Mouse (Mus musculus) midbrain, embryonic 16.5 days (tissue): ENCODE results near the gene Tcp11l1. TPM values are rescaled to one million over a fixed set of nuclear protein-coding genes. Genes with fewer than 3 reads are reported as not detected.

Experiments
- ATAC-seq: fragments of 200-750 bp; cut with Nextera tagmentation; 2 replicates; pipeline ENCODE4 v1.8.0; 2017; ENCODE audit warnings: moderate TSS enrichment
- H3K27ac ChIP-seq: fragments of 300-500 bp; sonication (generic); 2 replicates; pipeline ENCODE4 v1.5.1; 2014; ENCODE audit warnings: mild to moderate bottlenecking, low read length, mixed read lengths
- H3K27me3 ChIP-seq: fragments of 300-500 bp; sonication (generic); 2 replicates; pipeline ENCODE4 v1.6.1; 2014; ENCODE audit warnings: low read depth, low read length, mixed read lengths; ENCODE audit not compliant: control insufficient read depth, insufficient read depth
- H3K36me3 ChIP-seq: fragments of 300-500 bp; sonication (generic); 2 replicates; pipeline ENCODE4 v1.6.1; 2014; ENCODE audit warnings: mild to moderate bottlenecking, low read length, moderate library complexity, mixed read lengths; ENCODE audit not compliant: control insufficient read depth, insufficient read depth
- H3K4me1 ChIP-seq: fragments of 300-500 bp; sonication (generic); 2 replicates; pipeline ENCODE4 v1.6.1; 2014; ENCODE audit warnings: mild to moderate bottlenecking, low read length, mixed read lengths; ENCODE audit not compliant: control insufficient read depth, insufficient read depth
- H3K4me2 ChIP-seq: fragments of 300-500 bp; sonication (generic); 2 replicates; pipeline ENCODE4 v1.6.1; 2014; ENCODE audit warnings: mild to moderate bottlenecking, low read length, mixed read lengths
- H3K4me3 ChIP-seq: fragments of 300-500 bp; sonication (generic); 2 replicates; pipeline ENCODE4 v1.5.1; 2014; ENCODE audit warnings: low read depth, mild to moderate bottlenecking, low read length, moderate library complexity, mixed read lengths
- H3K9ac ChIP-seq: fragments of 300-500 bp; sonication (generic); 2 replicates; pipeline ENCODE4 v1.6.1; 2014; ENCODE audit warnings: low read depth, low read length, mixed read lengths
- H3K9me3 ChIP-seq: fragments of 300-500 bp; sonication (generic); replicated peaks from 2 replicates; pipeline ENCODE4 v1.6.1; 2014; ENCODE audit warnings: mild to moderate bottlenecking, low read length, mixed read lengths; ENCODE audit not compliant: control insufficient read depth, poor library complexity, severe bottlenecking
- WGBS: fragments of 180-500 bp; shearing (Covaris S2); extraction: QIAGEN DNeasy Blood & Tissue Kit; methylation state at CpG from one replicate; pipeline ENCODE4 v1.1.7; 2014; 5-methylcytosine and 5-hydroxymethylcytosine counted together
- polyA plus RNA-seq: library from polyadenylated mRNA; unstranded; fragments of >200 nt; fragmentation: Nextera tagmentation; extraction: Ambion mirVana; gene quantifications from 2 replicates; pipeline ENCODE4 v1.2.1, GENCODE M21; 2015

Gene Tcp11l1
- polyA plus RNA-seq, 1 experiment from 2014 or later = 54.5 TPM

DNA sequence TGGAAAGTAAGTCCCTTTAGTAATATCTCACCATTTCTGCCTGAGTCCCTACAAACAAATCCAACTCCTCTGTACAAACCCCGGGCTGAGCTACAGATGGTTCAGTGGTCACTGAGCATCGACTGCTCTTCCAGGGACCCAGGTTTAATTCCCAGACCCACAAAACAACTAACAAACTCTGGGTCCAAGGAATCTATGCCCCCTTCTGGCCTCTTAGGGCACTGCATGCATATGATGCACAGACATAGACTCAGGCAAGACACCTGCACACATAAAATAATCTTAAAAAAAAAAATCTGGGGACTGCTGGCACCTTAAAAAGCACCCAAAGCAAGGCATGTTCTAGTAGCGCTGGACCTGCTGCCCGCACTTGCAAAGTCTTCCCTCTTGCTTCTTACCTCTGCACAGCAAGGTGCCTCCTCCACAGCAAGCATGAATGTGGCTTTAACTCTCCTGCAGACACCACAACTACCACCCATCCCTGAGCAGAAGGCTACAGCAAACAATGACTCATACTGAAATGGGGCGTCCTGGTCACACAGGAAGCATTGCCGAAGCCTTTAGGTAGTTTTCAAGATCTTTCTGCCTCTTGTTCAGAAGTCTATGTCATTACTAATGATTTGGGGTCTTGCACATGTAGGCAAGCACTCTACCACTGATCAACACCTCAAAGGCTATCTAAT lies 42.7 kb downstream of the Tcp11l1 start:
- H3K4me3 ChIP-seq = no peak overlapping the region

DNA sequence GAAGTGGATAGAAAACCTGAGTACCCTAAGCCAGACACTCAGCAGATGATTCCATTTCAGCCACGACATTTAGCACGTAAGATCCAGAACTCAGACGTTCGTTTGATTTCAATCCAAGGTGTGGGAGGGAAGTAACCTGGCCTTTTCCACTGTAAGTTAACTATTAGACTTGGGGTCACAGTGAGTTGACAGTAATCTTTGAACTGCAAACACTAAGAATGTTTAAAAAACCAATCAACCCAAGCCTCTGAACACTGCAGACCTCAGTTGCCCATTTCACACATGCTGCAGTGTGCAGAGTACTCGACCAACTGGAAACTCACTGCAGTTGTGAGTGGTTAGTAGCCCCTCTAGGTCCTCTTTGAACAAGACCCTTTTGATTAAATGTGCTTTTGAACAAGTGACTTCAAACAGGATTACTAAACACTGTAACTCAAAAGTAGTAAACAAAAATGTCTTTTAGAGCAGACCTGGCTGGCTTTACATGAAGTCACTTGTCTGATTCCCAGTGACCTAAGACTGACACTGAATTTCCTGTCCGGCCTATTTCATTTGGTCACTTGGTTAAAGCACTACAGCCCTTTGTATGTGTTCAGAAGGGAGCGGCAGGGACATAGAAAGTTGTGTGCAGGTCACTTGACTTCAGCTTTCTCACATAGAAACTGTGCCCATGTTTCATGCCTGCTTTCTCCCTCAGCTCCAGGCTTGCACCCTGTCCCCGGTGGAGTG lies 48.4 kb downstream of the Tcp11l1 start:
- H3K9me3 ChIP-seq = no peaks in the 10 kb centered on the region
- H3K27ac ChIP-seq = no peak overlapping the region
- no peak overlapping the region for H3K9ac ChIP-seq
- no peaks in the 10 kb centered on the region for H3K4me1 ChIP-seq
- WGBS = 92% methylated on average over 8 of the region's 8 CpGs
- H3K4me3 ChIP-seq = no peak overlapping the region
- no peaks in the 10 kb centered on the region for H3K27me3 ChIP-seq
- H3K4me2 ChIP-seq = no peak overlapping the region
- no peak for ATAC-seq
- peaks cover 21% of the 10 kb centered on the region for H3K36me3 ChIP-seq

More for the DNA sequence above, 42.7 kb downstream of the Tcp11l1 start:
- WGBS = 88% methylated on average over 6 of the region's 6 CpGs
- H3K36me3 ChIP-seq = peaks cover 21% of the 10 kb centered on the region
- no peaks in the 10 kb centered on the region for H3K9me3 ChIP-seq
- no peak overlapping the region for H3K27ac ChIP-seq
- H3K9ac ChIP-seq = no peak overlapping the region
- H3K4me2 ChIP-seq = no peak overlapping the region
- no peak for ATAC-seq
- H3K4me1 ChIP-seq = no peaks in the 10 kb centered on the region
- no peaks in the 10 kb centered on the region for H3K27me3 ChIP-seq

DNA sequence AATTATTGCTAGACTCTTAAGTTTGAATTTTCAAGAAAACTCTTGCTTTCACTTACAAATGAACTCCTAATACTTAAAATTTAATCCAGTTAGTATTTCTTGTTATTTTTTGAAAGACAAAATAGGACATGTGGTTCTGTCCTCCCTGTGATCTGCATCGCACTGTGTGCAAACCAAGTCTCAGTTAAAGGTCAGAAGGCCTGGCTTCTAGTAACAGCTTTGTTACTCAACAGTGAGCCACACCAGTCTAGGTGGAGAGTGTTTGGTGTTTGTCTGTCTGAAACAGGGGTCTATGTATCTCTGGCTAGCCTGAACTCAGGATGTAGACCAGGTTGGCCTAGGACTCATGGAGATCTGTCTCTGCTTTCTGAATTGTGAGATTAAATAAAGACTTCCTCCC lies 53.3 kb downstream of the Tcp11l1 start:
- no peaks in the 10 kb centered on the region for H3K9me3 ChIP-seq
- no peaks in the 10 kb centered on the region for H3K4me1 ChIP-seq
- H3K4me2 ChIP-seq = no peak overlapping the region
- no peak for ATAC-seq
- H3K27me3 ChIP-seq = no peaks in the 10 kb centered on the region
- H3K27ac ChIP-seq = no peak overlapping the region
- peaks cover 19% of the 10 kb centered on the region for H3K36me3 ChIP-seq
- H3K4me3 ChIP-seq = no peak overlapping the region
- no peak overlapping the region for H3K9ac ChIP-seq
- 90% methylated on average over 1 of the region's 1 CpGs for WGBS

DNA sequence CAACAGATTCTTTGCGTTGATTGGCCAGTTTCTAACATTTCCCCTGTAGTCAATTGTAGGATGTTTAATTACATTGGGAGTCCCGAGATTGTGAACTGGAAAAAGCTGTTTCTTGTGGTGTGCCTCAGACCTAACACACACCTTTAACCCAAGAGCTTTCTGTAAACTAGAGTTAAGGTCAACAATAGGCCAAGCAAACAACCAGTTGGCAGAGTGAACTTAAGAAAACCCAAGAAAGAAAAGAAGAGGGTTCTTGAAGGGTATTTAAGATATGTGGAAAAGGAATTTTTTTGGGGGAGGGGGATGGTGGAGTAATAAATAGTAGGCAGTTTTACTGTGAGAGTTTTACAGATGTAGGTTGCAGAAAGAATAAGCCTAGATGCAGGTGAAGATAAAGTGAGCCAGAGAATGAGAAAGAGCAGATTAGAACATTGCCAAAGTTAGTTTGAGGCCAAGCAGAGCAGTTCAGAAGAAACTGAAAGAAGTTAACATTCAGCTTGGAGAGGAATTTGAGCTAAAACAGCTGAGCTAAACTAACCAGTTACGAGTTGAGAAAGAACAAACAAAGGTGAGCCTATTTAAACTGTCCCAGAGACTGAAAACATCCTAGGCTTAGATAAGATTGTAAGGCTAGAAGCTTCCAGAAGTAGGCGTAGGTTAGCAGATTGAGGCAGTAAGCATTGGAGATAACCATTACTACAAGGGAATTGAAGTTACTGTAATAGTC lies 95.8 kb downstream of the Tcp11l1 start:
- H3K36me3 ChIP-seq = no peaks in the 10 kb centered on the region
- WGBS = 93% methylated on average over 4 of the region's 4 CpGs
- H3K9ac ChIP-seq = no peak overlapping the region
- no peak overlapping the region for H3K4me3 ChIP-seq
- H3K4me2 ChIP-seq = no peak overlapping the region
- H3K4me1 ChIP-seq = no peaks in the 10 kb centered on the region
- no peak for ATAC-seq
- no peaks in the 10 kb centered on the region for H3K27me3 ChIP-seq
- no peak overlapping the region for H3K27ac ChIP-seq
- no peaks in the 10 kb centered on the region for H3K9me3 ChIP-seq

DNA sequence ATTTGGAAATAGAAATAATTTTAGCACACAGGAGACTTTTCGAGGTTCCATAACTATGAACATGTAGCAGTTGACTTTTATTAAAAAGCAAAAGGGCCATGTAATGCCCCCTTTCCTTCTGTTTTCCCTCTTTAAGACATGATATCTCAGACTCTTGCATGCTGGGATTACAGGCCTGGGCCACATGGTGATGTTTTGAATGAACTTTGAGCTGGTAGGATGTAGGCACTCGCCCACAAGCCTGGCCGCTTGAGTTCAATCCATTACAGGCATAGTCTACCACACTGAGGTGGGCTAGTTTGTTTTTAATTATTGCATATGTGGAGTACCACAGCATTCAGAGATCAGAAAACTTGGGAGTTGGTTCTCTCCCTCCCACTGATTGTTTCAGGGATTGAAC lies 97.2 kb downstream of the Tcp11l1 start:
- ATAC-seq = no peak

More for the DNA sequence above, 97.2 kb downstream of the Tcp11l1 start:
- Histone ChIP-seq H3K4me1 (no peaks in the 10 kb centered on the region), H3K9ac (no peak overlapping the region), H3K27me3 (no peaks in the 10 kb centered on the region), H3K27ac (no peak overlapping the region), H3K4me3 (no peak overlapping the region), H3K4me2 (no peak overlapping the region), H3K9me3 (no peaks in the 10 kb centered on the region), H3K36me3 (no peaks in the 10 kb centered on the region)
- WGBS = 93% methylated on average over 3 of the region's 3 CpGs

Other genes with a start within 250 kb of the Tcp11l1 start
- 7.3 and 7.6 TPM in 2 replicates for gene Hipk3, start 217.7 kb downstream of the Tcp11l1 start, polyA plus RNA-seq
- gene Cstf3, start 121.6 kb downstream of the Tcp11l1 start, polyA plus RNA-seq = 91.3 and 105 TPM in 2 replicates
- gene Pin1rt1, start 4.2 kb upstream of the Tcp11l1 start, polyA plus RNA-seq = 0.15 TPM in 1 of 2 replicates, not detected in the other
- 0.88 and 1.4 TPM in 2 replicates for gene Depdc7, start 30.7 kb upstream of the Tcp11l1 start, polyA plus RNA-seq
- 5.8 and 7.1 TPM in 2 replicates for gene Qser1, start 104.6 kb upstream of the Tcp11l1 start, polyA plus RNA-seq
- 0.58 and 0.78 TPM in 2 replicates for gene Prrg4, start 137.7 kb upstream of the Tcp11l1 start, polyA plus RNA-seq
- 4.4 and 6.5 TPM in 2 replicates for gene Ccdc73, start 155.6 kb upstream of the Tcp11l1 start, polyA plus RNA-seq